ENCODE assay signal across 30 mouse cellular contexts in genomic region chr3:130615625-130616024, GRCm38 (mm10). TPM values are rescaled to one million over a fixed set of nuclear protein-coding genes. Genes with fewer than 3 reads are reported as not detected.
"Had no signal": no experiment of that assay in that cellular context is flagged by ENCODE, and none has a peak within 500 bp of the region (broad histone marks: within the 10 kb centered on the region; RNA-seq: fewer than 3 reads in every experiment).

No protein-coding gene starts in this region.

- H3K4me1 ChIP-seq: liver, embryonic 12.5 days had no signal

- H3K9ac ChIP-seq: heart, embryonic 13.5 days; heart, embryonic 15.5 days; hindbrain, embryonic 14.5 days; kidney, embryonic 15.5 days; limb, embryonic 13.5 days; limb, embryonic 15.5 days; liver, embryonic 12.5 days; liver, embryonic 14.5 days had no signal

- H3K4me3 ChIP-seq: gastrocnemius, adult 2 months; heart, embryonic 13.5 days; heart, embryonic 15.5 days; kidney, embryonic 15.5 days; limb, embryonic 13.5 days; limb, embryonic 15.5 days; liver, embryonic 12.5 days had no signal

- ATAC-seq: hindbrain, postnatal 0 days; intestine, embryonic 16.5 days; liver, embryonic 12.5 days had no signal

- H3K4me2 ChIP-seq: heart, embryonic 11.5 days; heart, embryonic 13.5 days; heart, embryonic 15.5 days; hindbrain, embryonic 14.5 days; kidney, embryonic 15.5 days; limb, embryonic 13.5 days; limb, embryonic 15.5 days; liver, embryonic 12.5 days had no signal

- H3K27ac ChIP-seq: gastrocnemius, adult 2 months; heart, embryonic 13.5 days; heart, embryonic 15.5 days; hindbrain, embryonic 14.5 days; hindbrain, postnatal 0 days; kidney, embryonic 15.5 days; kidney, postnatal 0 days; limb, embryonic 13.5 days; limb, embryonic 15.5 days; liver, embryonic 12.5 days; liver, embryonic 14.5 days had no signal

- H3K36me3 ChIP-seq: heart, embryonic 13.5 days; heart, embryonic 15.5 days; kidney, embryonic 15.5 days; limb, embryonic 13.5 days; limb, embryonic 15.5 days; liver, embryonic 12.5 days had no signal

- H3K27me3 ChIP-seq: limb, embryonic 13.5 days; limb, embryonic 15.5 days had no signal

- DNase-seq: gastrocnemius, adult 2 months; gastrocnemius, postnatal 10 days; gastrocnemius, postnatal 25 days; heart, adult 18-20 months; heart, postnatal 14 days; heart, postnatal 36 days; kidney, adult 11 months; kidney, adult 2 months; kidney, adult 9 months; kidney, postnatal 14 days; kidney, postnatal 36 days; layer of hippocampus, adult 9-11 months; layer of hippocampus, postnatal 36 days; left cerebral cortex, postnatal 4 days had no signal

- H3K9me3 ChIP-seq: heart, embryonic 13.5 days; heart, embryonic 15.5 days; kidney, embryonic 15.5 days; limb, embryonic 13.5 days; limb, embryonic 15.5 days; liver, embryonic 12.5 days had no signal

RNA-seq across cellular contexts. Expression of gene Etnppl, which starts 1.6 kb away (rescaled TPM):
- polyA plus RNA-seq: heart, embryonic 11.5 days; heart, embryonic 13.5 days; heart, embryonic 15.5 days; heart, postnatal 0 days; hindbrain, embryonic 11.5 days; hindbrain, embryonic 14.5 days; intestine, embryonic 14.5 days; limb, embryonic 11.5 days; liver, embryonic 12.5 days had no signal
